15 mouse cellular contexts compared by ENCODE assay signal in genomic region chr10:8454711-8455110, GRCm38 (mm10).
DNase-seq lines count a peak whose midpoint lies in the region.
"Had no signal": no experiment of that assay in that cellular context is flagged by ENCODE, and none has a peak within 500 bp of the region (broad histone marks: within the 10 kb centered on the region; RNA-seq: fewer than 3 reads in every experiment).

No protein-coding gene starts in this region.

- peak; percentile 16 for DNase-seq in embryo, embryonic 10.5 days (ENCODE audit: low spot score)
- DNase-seq in embryo, embryonic 9.5 days (ENCODE audit: extremely low spot score) = no peak
- DNase-seq in ES-CJ7 (ENCODE audit: low read depth, low spot score) (peak; percentile 31), WW6 (ENCODE audit: low read depth, low spot score) (peak; percentile 3)
- DNase-seq in kidney, postnatal 14 days = no peak
- DNase-seq in gastrocnemius, adult 8-10 months (ENCODE audit: low spot score in 2 of 2) = no peak
- no peak for DNase-seq in spleen, postnatal 14 days (ENCODE audit: low spot score in 2 of 2)
- DNase-seq: adrenal gland, adult 2 months; adrenal gland, postnatal 25 days; cerebellum, adult 2 months; cerebellum, postnatal 10 days; forebrain, postnatal 0 days; gastrocnemius, postnatal 36 days; heart, adult 11 months; heart, postnatal 36 days had no signal

Comparison
In these comparisons a context has a peak if more than half of its experiments do, and no peak if none do; other contexts are left out.
1. DNase-seq: peak in embryo, embryonic 10.5 days (single experiment), ES-CJ7 (single experiment) and WW6 (single experiment); none in embryo, embryonic 9.5 days (single experiment), kidney, postnatal 14 days (single experiment), gastrocnemius, adult 8-10 months (0 of 2) and spleen, postnatal 14 days (0 of 2).